Mouse (Mus musculus): Measurements from ENCODE around the gene Rab33a. TPM values are rescaled to one million over a fixed set of nuclear protein-coding genes. Genes with fewer than 3 reads are reported as not detected.

Gene Rab33a
- polyA plus RNA-seq, 1 experiment from 2014 or later: 0.87 TPM

DNA sequence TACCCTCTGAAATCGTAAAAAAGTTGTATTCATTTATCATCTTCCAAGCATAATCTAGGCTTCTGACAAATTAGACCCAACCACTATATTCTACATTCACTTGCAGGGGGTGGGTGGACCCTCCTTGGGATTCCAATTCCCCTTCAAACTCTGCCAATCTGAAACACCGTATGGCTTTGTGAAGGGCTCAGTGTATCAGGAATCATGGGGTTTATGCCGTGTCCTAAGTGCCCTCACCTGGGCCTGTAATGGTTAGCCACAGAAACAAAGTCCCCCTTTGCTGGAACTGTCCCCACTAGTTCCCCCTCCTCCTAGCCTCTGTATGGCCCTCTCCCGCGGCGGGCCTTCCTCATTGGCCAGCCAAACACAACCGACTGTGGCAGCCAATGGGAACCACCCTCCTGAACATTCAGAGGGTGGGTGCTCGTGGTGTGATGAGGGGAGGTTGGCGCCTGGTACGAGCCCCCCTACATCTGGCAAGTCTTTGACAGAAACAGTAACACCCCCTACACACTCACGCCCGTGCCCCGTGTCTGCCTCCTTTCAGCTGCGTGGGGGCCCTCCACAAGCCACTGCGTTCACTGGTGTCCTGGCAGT, 776 bp upstream of the Rab33a start:
- H3K27me3 ChIP-seq (ENCODE audit: insufficient read depth, low read length): no peaks in the 10 kb centered on the region
- DNase-seq (ENCODE audit: low spot score): no peak
- H3K4me3 ChIP-seq (replicated peaks; ENCODE audit: low read depth, low read length): peak overlapping the region; percentile 38
- H3K9ac ChIP-seq (ENCODE audit: low read depth, low read length): no peak overlapping the region
- WGBS: 43% methylated on average over 15 of the region's 15 CpGs
- no peaks in the 10 kb centered on the region for H3K36me3 ChIP-seq (ENCODE audit: insufficient read depth, low read length)
- no peaks in the 10 kb centered on the region for H3K9me3 ChIP-seq (replicated peaks; ENCODE audit: low read length)
- H3K4me1 ChIP-seq (replicated peaks; ENCODE audit: insufficient read depth, low read length): no peaks in the 10 kb centered on the region
- ATAC-seq (replicated peaks; ENCODE audit: low FRiP score, low read depth): peak; percentile 47; the same call in 1 of the 2 replicates
- H3K4me2 ChIP-seq (ENCODE audit: low read length): peak overlapping the region; percentile 66
- H3K27ac ChIP-seq: no peak overlapping the region
- TF ChIP-seq CTCF (IDR thresholded peaks at IDR 0.05; ENCODE audit: low read depth): no peak

DNA sequence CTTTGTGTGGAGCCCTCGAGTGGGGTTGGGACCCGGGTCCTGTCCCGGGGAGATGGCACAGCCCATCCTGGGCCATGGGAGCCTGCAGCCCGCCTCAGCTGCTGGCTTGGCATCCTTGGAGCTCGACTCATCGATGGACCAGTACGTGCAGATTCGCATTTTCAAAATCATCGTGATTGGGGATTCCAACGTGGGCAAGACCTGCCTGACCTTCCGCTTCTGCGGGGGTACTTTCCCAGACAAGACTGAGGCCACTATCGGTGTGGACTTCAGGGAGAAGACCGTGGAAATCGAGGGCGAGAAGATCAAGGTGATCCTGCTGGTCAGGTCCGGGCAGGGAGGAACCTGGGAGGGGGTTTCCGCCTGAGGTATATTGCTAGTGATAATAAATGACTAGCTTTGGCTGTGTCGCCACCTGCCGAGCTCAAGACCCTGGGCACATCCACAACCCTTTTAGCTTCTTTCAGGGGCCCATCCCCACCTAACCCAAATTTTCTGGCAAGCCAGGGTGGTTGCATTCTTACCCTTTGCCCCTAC, 532 bp downstream of the Rab33a start:
- H3K36me3 ChIP-seq (ENCODE audit: insufficient read depth, low read length): no peaks in the 10 kb centered on the region
- ATAC-seq (replicated peaks; ENCODE audit: low FRiP score, low read depth): no peak
- 30% methylated on average over 20 of the region's 20 CpGs for WGBS
- peak overlapping the region; percentile 54 for H3K9ac ChIP-seq (ENCODE audit: low read depth, low read length)
- H3K4me2 ChIP-seq (ENCODE audit: low read length): peak overlapping the region; percentile 66
- no peaks in the 10 kb centered on the region for H3K4me1 ChIP-seq (replicated peaks; ENCODE audit: insufficient read depth, low read length)
- no peaks in the 10 kb centered on the region for H3K9me3 ChIP-seq (replicated peaks; ENCODE audit: low read length)
- H3K27me3 ChIP-seq (ENCODE audit: insufficient read depth, low read length): no peaks in the 10 kb centered on the region
- peak overlapping the region; percentile 38 for H3K4me3 ChIP-seq (replicated peaks; ENCODE audit: low read depth, low read length)
- TF ChIP-seq CTCF (IDR thresholded peaks at IDR 0.05; ENCODE audit: low read depth): peak; percentile 28; the same call in 1 of the 2 replicates
- DNase-seq (ENCODE audit: low spot score): no peak
- H3K27ac ChIP-seq: no peak overlapping the region

DNA sequence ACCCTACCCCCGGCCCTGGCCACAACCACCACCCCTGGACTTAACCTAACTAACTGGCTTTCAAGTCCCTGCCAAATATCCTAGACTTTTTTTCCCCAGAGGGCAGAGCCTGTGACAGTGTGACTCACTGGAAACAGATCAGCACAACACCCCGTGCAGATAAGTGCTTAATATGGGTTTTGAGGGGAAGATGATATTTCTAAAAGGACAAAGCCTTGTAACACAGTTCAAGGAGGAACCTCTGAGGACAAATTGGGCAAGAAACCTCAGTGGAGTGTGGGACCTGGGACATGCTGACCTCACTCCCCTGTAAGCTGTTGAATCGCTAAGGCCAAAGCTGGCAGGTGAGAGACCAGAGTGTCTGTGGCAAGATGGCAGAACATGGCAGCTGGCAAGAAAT, 2.6 kb downstream of the Rab33a start:
- no peaks in the 10 kb centered on the region for H3K4me1 ChIP-seq (replicated peaks; ENCODE audit: insufficient read depth, low read length)
- no peaks in the 10 kb centered on the region for H3K9me3 ChIP-seq (replicated peaks; ENCODE audit: low read length)
- H3K9ac ChIP-seq (ENCODE audit: low read depth, low read length): no peak overlapping the region
- ATAC-seq (replicated peaks; ENCODE audit: low FRiP score, low read depth) (no peak), DNase-seq (ENCODE audit: low spot score) (no peak)
- no peaks in the 10 kb centered on the region for H3K36me3 ChIP-seq (ENCODE audit: insufficient read depth, low read length)
- no peaks in the 10 kb centered on the region for H3K27me3 ChIP-seq (ENCODE audit: insufficient read depth, low read length)
- TF ChIP-seq CTCF (IDR thresholded peaks at IDR 0.05; ENCODE audit: low read depth): no peak
- H3K4me2 ChIP-seq (ENCODE audit: low read length): no peak overlapping the region
- H3K27ac ChIP-seq: no peak overlapping the region
- 86% methylated on average over 3 of the region's 3 CpGs for WGBS
- no peak overlapping the region for H3K4me3 ChIP-seq (replicated peaks; ENCODE audit: low read depth, low read length)

DNA sequence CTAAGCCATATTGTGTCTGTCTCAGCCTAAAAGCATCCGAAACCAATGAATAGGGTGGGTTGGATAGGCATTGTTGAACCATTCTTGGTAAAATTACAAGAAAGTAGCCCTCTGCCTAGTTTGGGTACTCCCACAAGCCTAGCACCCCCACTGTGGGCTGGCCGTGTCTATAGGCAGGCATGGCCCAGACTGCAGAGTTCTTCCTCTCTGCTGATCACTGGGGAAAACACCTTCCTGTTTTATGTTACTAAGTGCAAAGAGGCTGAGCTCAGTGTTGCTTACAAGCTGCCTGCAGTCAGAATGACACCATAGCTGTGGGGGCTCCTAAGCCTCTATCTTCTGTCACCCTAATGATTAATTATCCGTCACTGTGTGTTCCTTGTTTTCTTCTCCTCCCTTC, 4.4 kb downstream of the Rab33a start:
- WGBS: 59% methylated on average over 3 of the region's 3 CpGs
- H3K27me3 ChIP-seq (ENCODE audit: insufficient read depth, low read length): no peaks in the 10 kb centered on the region
- H3K4me1 ChIP-seq (replicated peaks; ENCODE audit: insufficient read depth, low read length): no peaks in the 10 kb centered on the region
- no peaks in the 10 kb centered on the region for H3K36me3 ChIP-seq (ENCODE audit: insufficient read depth, low read length)
- H3K9ac ChIP-seq (ENCODE audit: low read depth, low read length): no peak overlapping the region
- H3K9me3 ChIP-seq (replicated peaks; ENCODE audit: low read length): no peaks in the 10 kb centered on the region
- H3K4me3 ChIP-seq (replicated peaks; ENCODE audit: low read depth, low read length): no peak overlapping the region
- H3K27ac ChIP-seq: no peak overlapping the region
- no peak overlapping the region for H3K4me2 ChIP-seq (ENCODE audit: low read length)
- DNase-seq (ENCODE audit: low spot score) (no peak), ATAC-seq (replicated peaks; ENCODE audit: low FRiP score, low read depth) (no peak)
- TF ChIP-seq CTCF (IDR thresholded peaks at IDR 0.05; ENCODE audit: low read depth): no peak

DNA sequence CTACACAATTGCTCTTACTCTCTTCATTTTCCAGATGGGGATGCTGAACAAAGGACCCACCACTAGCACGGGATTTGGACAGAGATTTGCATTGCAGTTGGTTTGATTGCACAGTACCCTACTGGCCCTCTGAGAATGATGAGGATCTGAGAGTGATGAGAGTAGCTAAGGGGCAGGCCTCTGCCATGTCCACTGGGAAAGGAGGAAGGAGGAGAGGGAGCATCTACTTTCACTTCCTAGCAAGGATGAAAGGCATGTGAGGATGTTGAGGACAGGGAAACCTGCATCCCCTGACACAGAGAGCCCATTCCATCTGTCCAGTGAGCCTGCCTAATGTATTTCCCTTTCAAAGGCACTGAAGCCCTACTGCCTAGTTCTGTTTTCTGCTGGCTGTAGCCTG, 6.2 kb downstream of the Rab33a start:
- H3K4me3 ChIP-seq (replicated peaks; ENCODE audit: low read depth, low read length): no peak overlapping the region
- 47% methylated on average over 1 of the region's 1 CpGs for WGBS
- H3K27me3 ChIP-seq (ENCODE audit: insufficient read depth, low read length): no peaks in the 10 kb centered on the region
- H3K27ac ChIP-seq: no peak overlapping the region
- H3K4me2 ChIP-seq (ENCODE audit: low read length): no peak overlapping the region
- no peak overlapping the region for H3K9ac ChIP-seq (ENCODE audit: low read depth, low read length)
- no peaks in the 10 kb centered on the region for H3K9me3 ChIP-seq (replicated peaks; ENCODE audit: low read length)
- TF ChIP-seq CTCF (IDR thresholded peaks at IDR 0.05; ENCODE audit: low read depth): no peak
- DNase-seq (ENCODE audit: low spot score) (no peak), ATAC-seq (replicated peaks; ENCODE audit: low FRiP score, low read depth) (no peak)
- H3K36me3 ChIP-seq (ENCODE audit: insufficient read depth, low read length): no peaks in the 10 kb centered on the region
- no peaks in the 10 kb centered on the region for H3K4me1 ChIP-seq (replicated peaks; ENCODE audit: insufficient read depth, low read length)

DNA sequence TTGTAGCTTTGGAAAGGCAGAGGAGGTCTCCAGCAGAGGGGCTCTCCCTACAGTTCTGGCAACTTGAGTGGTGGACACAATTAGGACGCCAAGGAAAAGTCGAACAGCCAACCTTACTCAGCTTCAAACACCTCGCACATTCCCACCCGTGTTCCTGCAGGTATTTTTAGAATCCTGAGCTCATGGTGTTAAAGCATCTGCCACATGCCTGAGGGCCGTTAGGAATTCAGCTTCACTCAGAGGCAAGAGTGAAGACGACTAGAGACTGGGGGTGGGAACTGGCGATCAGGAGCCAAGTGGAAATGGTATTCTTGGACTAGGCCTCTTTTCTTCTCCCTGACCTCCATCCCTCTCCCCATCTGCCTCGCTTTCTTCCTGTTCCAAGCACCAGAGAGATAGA, 6.8 kb downstream of the Rab33a start:
- 62% methylated on average over 8 of the region's 8 CpGs for WGBS
- TF ChIP-seq CTCF (IDR thresholded peaks at IDR 0.05; ENCODE audit: low read depth): no peak
- ATAC-seq (replicated peaks; ENCODE audit: low FRiP score, low read depth): no peak

DNA sequence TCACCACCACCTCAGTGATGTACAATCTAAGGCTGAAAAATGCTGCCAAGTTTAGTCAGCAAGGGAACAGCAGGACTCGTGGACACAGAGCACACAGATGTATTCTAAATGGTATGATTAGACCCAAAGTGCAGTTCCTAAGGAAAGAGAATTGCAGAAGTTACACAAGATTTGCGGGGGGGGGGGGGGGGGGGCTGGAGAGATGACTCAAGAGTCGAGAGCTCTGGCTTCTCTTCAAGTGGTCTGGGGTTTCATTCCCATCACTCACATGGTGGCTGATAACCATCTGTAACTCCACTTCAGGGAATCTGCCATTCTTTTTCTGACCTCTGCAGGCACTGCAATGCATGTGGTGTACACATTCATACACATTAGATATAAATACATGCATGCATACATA, 7.3 kb downstream of the Rab33a start:
- WGBS: 50% methylated on average over 3 of the region's 3 CpGs
- TF ChIP-seq CTCF (IDR thresholded peaks at IDR 0.05; ENCODE audit: low read depth): no peak
- Histone ChIP-seq H3K4me2 (ENCODE audit: low read length) (no peak overlapping the region), H3K4me3 (replicated peaks; ENCODE audit: low read depth, low read length) (no peak overlapping the region), H3K4me1 (replicated peaks; ENCODE audit: insufficient read depth, low read length) (no peaks in the 10 kb centered on the region), H3K27ac (no peak overlapping the region), H3K9me3 (replicated peaks; ENCODE audit: low read length) (no peaks in the 10 kb centered on the region), H3K9ac (ENCODE audit: low read depth, low read length) (no peak overlapping the region), H3K27me3 (ENCODE audit: insufficient read depth, low read length) (no peaks in the 10 kb centered on the region), H3K36me3 (ENCODE audit: insufficient read depth, low read length) (no peaks in the 10 kb centered on the region)
- ATAC-seq (replicated peaks; ENCODE audit: low FRiP score, low read depth) (no peak), DNase-seq (ENCODE audit: low spot score) (no peak)

More for the DNA sequence above, 6.8 kb downstream of the Rab33a start:
- H3K36me3 ChIP-seq (ENCODE audit: insufficient read depth, low read length): no peaks in the 10 kb centered on the region
- H3K4me3 ChIP-seq (replicated peaks; ENCODE audit: low read depth, low read length): no peak overlapping the region
- no peak overlapping the region for H3K9ac ChIP-seq (ENCODE audit: low read depth, low read length)
- no peak overlapping the region for H3K4me2 ChIP-seq (ENCODE audit: low read length)
- no peak overlapping the region for H3K27ac ChIP-seq
- H3K4me1 ChIP-seq (replicated peaks; ENCODE audit: insufficient read depth, low read length): no peaks in the 10 kb centered on the region
- no peaks in the 10 kb centered on the region for H3K27me3 ChIP-seq (ENCODE audit: insufficient read depth, low read length)
- no peaks in the 10 kb centered on the region for H3K9me3 ChIP-seq (replicated peaks; ENCODE audit: low read length)
- DNase-seq (ENCODE audit: low spot score): no peak

Measured in kidney, postnatal 0 days (tissue).